Comparison of ENCODE assay signal across 7 mouse cellular contexts in genomic region chr7:19344237-19344847, GRCm38 (mm10). TPM values are rescaled to one million over a fixed set of nuclear protein-coding genes. Genes with fewer than 3 reads are reported as not detected.
DNase-seq lines count a peak whose midpoint lies in the region; ATAC-seq and TF ChIP-seq lines count a peak whose summit lies in the region.

Gene Ercc1 (plus strand): TSS chr7:19344778.

- H3K4me2 ChIP-seq in neural tube, embryonic 11.5 days (ENCODE audit: low read depth) = peak within 1 kb of the TSS; percentile 50

- intact Hi-C loops in gastrocnemius, postnatal 36 days (cut with DNase I) = loop anchor here (5.0 kb wide), 1 partner anchor 167 kb away; the partner anchor contains the start of gene Eml2

- H3K9ac ChIP-seq in neural tube, embryonic 11.5 days (ENCODE audit: low read length) = peak within 1 kb of the TSS; percentile 60

- peaks cover 16% of the 10 kb centered on the region for H3K4me1 ChIP-seq in neural tube, embryonic 11.5 days (ENCODE audit: control insufficient read depth, insufficient read depth, low read length)
- H3K4me1 ChIP-seq in bone marrow macrophage, adult 2 months (ENCODE audit: control insufficient read depth, insufficient read depth, low read length) = peaks cover 19% of the 10 kb centered on the region
- H3K4me1 ChIP-seq in megakaryocyte, embryonic 14.5 days = peaks cover 58% of the 10 kb centered on the region

- no peak for TF ChIP-seq POLR2A in bone marrow macrophage, adult 2 months (IDR thresholded peaks at IDR 0.05; ENCODE audit: borderline replicate concordance, low read depth, low read length)

- no peaks in the 10 kb centered on the region for H3K9me3 ChIP-seq in neural tube, embryonic 11.5 days (ENCODE audit: control insufficient read depth, low read length)
- no peaks in the 10 kb centered on the region for H3K9me3 ChIP-seq in megakaryocyte, embryonic 14.5 days

- no peak for ATAC-seq in neural tube, embryonic 11.5 days (ENCODE audit: insufficient read depth, low FRiP score, low TSS enrichment)
- ATAC-seq in inflammation-experienced regulatory T-cells, adult 6 months = peak; percentile 10

- 30% methylated on average over 12 of the region's 12 CpGs for WGBS in neural tube, embryonic 11.5 days

- H3K4me3 ChIP-seq in neural tube, embryonic 11.5 days (ENCODE audit: low read depth, low read length) = peak within 1 kb of the TSS; percentile 47
- H3K4me3 ChIP-seq in bone marrow macrophage, adult 2 months (ENCODE audit: insufficient read depth, low read length) = peak within 1 kb of the TSS; percentile 97
- H3K4me3 ChIP-seq in megakaryocyte, embryonic 14.5 days (replicated peaks) = peak within 1 kb of the TSS; percentile 96

- peaks cover 4% of the 10 kb centered on the region; the same call in 1 of the 2 replicates for H3K36me3 ChIP-seq in neural tube, embryonic 11.5 days (ENCODE audit: control insufficient read depth, insufficient read depth, low read length)
- H3K36me3 ChIP-seq in megakaryocyte, embryonic 14.5 days (replicated peaks; ENCODE audit: low read length) = peaks cover 17% of the 10 kb centered on the region

- peaks cover 8% of the 10 kb centered on the region for H3K27me3 ChIP-seq in neural tube, embryonic 11.5 days (ENCODE audit: control insufficient read depth, insufficient read depth, low read length)
- H3K27me3 ChIP-seq in megakaryocyte, embryonic 14.5 days (replicated peaks) = peaks cover 17% of the 10 kb centered on the region

- 0 out of 2 replicates have a peak within 1 kb of the TSS, but pooled peaks have one; percentile 1 for H3K27ac ChIP-seq in neural tube, embryonic 11.5 days (ENCODE audit: low read depth, low read length)
- peak within 1 kb of the TSS; percentile 43; the same call in 1 of the 2 replicates for H3K27ac ChIP-seq in bone marrow macrophage, adult 2 months (ENCODE audit: insufficient read depth, low read depth, low read length)

- DNase-seq in neural tube, embryonic 11.5 days (ENCODE audit: low spot score) = no peak
- DNase-seq in neural tube, embryonic 10.5 days (ENCODE audit: extremely low spot score, low spot score) = no peak
- DNase-seq in gastrocnemius, postnatal 36 days = peak in 1 of 2 experiments; percentile 10
- no peak for DNase-seq in retina, postnatal 1 day

- TF ChIP-seq CTCF in bone marrow macrophage, adult 2 months (IDR thresholded peaks at IDR 0.05; ENCODE audit: low read depth, low read length) = no peak

RNA-seq across cellular contexts. Expression of gene Ercc1, which starts in this region (rescaled TPM):
- 91.8 and 93.3 TPM in 2 replicates for polyA plus RNA-seq in neural tube, embryonic 11.5 days (2014; fragmentation: Nextera tagmentation; extraction: Ambion mirVana)
- 30.7 and 35.4 TPM in 2 replicates for polyA plus RNA-seq in bone marrow macrophage, adult 2 months (2012; ENCODE audit: insufficient read depth, insufficient read length, missing spikeins)
- total RNA-seq in gastrocnemius, postnatal 36 days (2021) = 10 to 100 TPM; 24.5 to 29.0 TPM
- polyA plus RNA-seq in inflammation-experienced regulatory T-cells, adult 6 months (2017; shearing (Covaris generic)) = 10 to 100 TPM; 51.1 to 68.7 (median 55.2) TPM
- 36.5 and 52.2 TPM in 2 replicates for polyA plus RNA-seq in megakaryocyte, embryonic 14.5 days (2012; ENCODE audit: insufficient read depth, low replicate concordance)

Comparison
In these comparisons a context has a peak if more than half of its experiments do, and no peak if none do; other contexts are left out.
1. H3K4me3 ChIP-seq: peak in every context shown above with its lines; median percentile 97 in bone marrow macrophage, adult 2 months; 96 in megakaryocyte, embryonic 14.5 days; 47 in neural tube, embryonic 11.5 days.